Mouse (Mus musculus) megakaryocyte progenitor cell, adult 5-6 weeks (primary cell): ENCODE results near the gene Krt5. TPM values are rescaled to one million over a fixed set of nuclear protein-coding genes. Genes with fewer than 3 reads are reported as not detected.
"Not testable (repeated sequence)": the region's sequence is repeated elsewhere in the genome, so short reads cannot be mapped to it uniquely, and the experiment has no call there.

Experiments
- ATAC-seq: replicated peaks from 2 replicates; pipeline ENCODE4 v1.8.0; 2016; ENCODE audit warnings: mild to moderate bottlenecking, moderate TSS enrichment, inconsistent platforms; ENCODE audit not compliant: poor library complexity
- total RNA-seq, 2 experiments: library from RNA; stranded (forward) in 1 of 2; stranded (reverse) in 1 of 2; fragments of 157-497, 149-512 nt in 1 of 2; fragments of 200-1000 nt in 1 of 2; gene quantifications; 2 replicates each; pipeline versions ENCODE4 v1.2.3 to v1.2.4; 2015 to 2017

Gene Krt5
- total RNA-seq (2015) (not detected in 2 replicates), total RNA-seq (2017) (not detected in 2 replicates)

DNA sequence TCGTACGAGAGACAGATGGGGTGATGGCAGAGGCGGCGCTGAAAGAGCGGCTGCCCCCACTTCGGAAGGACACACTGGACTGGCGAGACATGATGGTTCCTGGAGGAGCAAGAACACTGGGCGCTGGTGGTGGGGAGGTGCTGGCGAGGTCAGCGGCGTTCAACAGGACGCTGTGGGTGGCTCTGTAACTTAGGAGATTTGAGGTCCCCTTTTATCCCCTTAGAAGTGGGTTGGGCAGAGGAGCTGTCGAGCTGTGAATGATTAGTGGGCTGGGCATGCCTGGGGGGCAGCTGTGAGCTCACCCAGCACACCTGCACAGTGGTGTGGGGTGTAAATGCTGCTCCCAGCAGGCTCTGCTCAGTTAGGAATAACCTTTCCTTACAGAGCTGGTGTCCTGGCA lies at the start of gene Krt5:
Krt5 (minus strand) TSS at position 179 of the 400 bp plus-strand sequence.
- ATAC-seq: no peak

DNA sequence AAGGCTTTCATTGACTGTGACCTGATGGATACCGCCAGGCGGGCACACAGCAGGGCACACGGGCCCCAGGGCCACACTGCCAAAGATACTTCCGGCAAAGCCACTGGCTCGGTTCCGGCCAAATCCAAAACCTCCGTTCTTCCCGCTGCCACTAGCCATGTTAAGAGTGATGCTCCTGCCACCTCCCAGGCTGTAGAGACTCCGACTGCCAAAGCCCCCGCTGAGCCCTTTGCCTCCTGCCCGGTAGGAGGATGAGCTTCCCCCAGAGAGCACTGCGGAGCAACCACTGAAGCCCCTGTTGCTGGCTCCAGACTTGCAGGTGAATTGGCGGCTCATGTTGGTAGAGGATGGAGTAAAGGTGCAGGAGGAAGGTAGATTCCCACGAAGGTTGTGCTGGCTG lies 30.0 kb upstream of the Krt5 start, which contains the start of gene Krt71:
Krt71 (minus strand) TSS at position 399 of the 400 bp plus-strand sequence.
- no peak for ATAC-seq

DNA sequence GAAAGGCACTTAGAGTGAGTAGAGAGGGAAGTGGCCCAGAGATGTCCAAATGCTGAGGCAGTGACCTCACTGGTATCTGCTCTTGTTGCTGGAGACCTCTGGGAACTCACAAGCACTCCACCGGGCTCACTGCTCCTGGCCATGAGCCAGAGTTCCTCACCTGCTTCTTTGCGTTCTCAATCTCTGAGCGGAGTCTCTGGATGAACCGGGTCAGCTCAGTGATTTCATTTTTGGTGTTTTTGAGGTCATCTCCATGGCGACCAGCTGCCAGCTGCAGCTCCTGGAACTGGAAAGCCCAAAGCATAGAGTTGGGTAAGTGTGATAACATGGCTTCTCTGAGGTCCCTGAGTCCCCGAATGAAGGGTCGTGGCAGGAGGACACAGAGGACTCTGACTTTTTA lies 25.1 kb upstream of the Krt5 start:
- no peak for ATAC-seq

DNA sequence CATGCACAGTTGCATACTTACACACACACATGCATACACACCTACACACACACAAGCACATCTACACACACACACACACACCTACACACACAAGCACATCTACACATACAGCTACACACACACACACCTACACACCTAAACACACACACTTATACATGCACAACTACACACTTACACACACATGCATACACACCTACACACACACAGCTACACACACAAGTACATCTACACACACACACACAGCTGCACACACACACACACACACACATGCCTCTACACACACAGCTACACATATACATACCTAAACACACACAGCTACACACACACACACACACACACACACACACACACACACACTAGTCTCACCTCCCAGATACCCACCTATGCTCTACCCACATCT lies 18.0 kb upstream of the Krt5 start:
- no peak for ATAC-seq

DNA sequence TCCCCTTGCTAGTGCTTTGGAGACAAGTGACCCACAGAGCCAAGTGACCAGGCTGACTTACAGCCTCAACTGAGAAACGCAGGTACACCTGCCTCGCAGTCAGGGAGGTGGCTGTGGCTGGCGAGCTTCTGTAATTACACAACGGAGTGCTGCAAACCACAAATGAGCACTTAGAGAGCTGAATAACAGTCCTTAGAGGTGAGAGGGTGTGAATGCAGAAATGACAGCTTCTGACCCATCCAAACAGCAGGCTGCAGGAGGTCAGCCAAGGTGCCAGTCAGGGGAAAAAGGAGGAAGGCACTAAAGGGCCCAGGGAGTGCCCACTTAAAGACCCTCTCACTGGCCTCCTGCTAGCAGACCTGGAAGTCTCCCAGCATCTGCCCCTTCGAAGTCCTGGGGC lies 12.0 kb upstream of the Krt5 start:
- no peak for ATAC-seq

DNA sequence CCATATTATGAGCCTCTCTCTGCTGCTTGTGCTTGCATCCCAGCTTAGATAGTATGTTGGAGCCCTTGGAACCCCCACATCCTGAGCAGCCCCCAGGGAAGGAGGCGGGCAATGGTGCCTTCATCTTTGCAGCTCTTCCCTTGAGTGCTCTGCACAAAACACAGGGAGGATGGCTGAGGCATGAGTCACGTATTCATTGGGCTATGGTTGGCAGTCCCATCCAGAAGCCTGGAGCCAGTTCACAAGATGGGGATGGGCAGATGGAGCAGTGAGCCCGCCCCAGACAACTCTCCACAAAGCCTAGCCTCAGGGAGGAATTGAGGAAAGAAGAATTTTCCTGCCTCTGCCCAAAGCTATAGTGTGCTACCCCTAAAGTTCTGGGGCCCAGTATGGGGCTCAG lies 3.1 kb upstream of the Krt5 start:
- no peak for ATAC-seq

DNA sequence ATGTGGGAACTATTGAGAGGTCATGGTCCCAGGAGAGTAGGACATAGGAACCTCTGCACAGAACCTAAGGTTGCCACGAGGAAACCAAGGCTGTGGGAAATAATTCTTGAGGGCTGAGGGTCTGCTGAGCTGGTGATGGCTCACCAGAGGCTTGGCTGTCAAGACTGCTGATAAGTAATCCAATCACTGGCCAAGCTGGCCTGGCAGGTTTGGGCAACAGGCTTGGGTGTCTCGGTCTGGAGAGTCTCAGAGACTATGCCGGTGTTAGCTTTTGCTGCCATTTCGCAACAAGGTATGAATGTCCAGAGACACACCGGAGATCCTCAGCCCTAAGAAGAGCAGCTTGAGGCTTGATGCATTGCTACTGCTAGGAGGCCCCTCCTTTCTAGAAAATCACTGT lies 1.7 kb upstream of the Krt5 start:
- ATAC-seq: no peak

DNA sequence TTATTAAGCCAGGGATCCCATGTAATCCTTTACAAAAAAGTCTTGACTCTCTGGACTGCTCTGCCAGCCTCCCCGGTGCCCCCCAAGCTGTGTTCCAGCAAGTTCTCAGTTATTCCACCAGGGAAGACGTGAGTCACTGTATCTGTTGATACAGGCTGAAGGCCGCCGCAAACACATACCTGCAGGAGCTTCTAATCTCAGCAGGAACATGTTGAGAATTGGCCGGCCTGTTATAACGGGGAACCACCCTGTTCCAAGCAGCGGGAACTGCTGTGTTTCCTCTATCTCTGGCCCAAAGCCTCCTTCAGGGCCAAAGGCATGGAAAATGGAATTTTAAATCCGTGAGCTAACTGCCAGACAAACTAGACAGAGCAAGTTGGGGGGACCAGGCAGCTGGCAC lies 1.0 kb upstream of the Krt5 start:
- ATAC-seq: no peak

DNA sequence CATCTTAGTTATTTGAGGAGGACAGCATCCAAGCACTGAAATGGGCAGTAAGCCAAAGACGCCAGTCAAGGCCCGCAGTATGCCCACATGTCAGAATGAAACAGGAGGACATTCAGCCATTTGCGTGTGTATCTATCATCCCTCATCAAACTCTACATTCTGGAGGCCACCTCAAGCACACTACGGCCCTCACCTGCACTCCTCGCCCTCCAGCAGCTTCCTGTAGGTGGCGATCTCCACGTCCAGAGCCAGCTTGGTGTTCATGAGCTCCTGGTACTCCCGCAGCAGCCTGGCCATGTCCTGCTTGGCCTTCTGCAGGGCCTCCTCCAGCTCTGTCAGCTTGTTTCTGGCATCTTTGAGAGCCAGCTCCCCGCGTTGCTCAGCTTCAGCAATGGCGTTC lies 4.0 kb downstream of the Krt5 start:
- ATAC-seq: no peak

DNA sequence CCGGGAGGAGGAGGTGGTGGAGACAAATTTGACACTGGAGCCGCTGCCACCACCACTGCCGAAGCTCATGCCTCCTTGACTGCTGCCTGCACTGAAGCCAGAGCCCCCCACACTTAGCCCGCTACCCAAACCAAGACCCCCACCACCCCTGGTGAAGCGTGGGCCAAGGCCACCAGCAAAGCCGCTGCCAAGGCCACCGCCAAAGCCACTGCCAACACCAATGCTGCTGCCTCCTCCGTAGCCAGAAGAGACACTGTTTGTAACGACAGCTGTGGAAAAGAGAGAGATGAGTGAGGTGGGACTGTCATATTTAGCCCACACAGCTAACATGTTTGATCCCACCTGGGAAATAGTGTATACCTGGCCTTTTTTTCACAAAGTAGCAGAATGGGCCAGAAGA lies 5.2 kb downstream of the Krt5 start:
- no peak for ATAC-seq

DNA sequence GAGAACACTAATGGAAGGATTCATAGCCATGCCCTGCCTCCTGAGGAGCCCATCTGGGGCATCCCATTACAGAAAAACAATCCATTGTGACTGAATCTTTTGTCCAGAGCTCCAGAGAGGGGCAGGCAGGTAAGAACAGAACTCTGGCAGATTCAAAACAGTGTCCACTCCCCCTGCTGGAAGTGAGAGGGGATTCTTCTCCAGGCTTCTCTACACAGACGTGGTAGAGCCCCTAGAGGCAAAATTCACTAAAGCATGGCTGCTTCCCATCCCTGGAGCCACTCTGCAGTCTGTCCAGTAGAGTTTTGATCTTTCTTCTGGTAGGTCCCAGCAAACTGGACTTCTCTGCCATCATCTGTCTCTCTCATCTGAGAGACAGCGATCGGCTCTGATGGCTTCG lies 8.6 kb downstream of the Krt5 start:
- no peak for ATAC-seq

DNA sequence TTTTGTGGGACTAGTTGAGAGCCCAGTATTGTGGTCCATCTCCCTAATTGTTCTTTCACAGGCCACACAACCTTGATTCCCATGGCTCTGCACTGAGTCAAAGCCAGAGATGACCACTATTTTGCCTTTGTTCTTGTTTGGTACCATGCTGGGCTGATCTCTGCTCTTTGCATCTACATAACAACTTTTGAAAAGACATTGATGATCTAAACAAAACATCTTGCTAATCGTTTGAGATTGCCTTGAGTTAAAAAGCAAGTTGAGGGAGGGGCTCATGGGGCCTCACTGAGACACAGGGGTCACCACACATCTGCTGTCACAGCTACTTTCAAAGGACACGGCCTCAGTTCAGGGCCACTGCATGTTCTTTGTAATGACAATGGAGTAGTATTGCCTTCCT lies 10.3 kb downstream of the Krt5 start:
- ATAC-seq: no peak

DNA sequence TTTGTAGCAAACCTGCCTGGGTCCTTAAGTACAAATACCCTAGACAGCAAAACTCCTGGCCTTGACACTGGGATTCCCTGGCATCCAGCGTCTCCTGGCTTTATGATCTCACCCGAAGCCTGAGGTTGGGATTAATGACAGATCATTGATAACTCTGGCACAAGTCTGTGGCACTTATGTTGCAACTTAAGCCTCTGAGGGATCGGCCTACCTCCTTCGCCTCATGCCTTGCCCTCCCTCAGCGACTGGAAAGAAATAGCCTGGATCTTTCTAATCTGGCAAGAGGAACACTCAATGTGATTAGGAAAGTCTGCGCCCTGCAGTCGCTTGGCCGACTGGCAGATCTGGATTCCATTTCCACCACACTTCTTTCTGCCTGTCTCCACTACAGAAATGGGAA lies 12.8 kb downstream of the Krt5 start:
- ATAC-seq: no peak

DNA sequence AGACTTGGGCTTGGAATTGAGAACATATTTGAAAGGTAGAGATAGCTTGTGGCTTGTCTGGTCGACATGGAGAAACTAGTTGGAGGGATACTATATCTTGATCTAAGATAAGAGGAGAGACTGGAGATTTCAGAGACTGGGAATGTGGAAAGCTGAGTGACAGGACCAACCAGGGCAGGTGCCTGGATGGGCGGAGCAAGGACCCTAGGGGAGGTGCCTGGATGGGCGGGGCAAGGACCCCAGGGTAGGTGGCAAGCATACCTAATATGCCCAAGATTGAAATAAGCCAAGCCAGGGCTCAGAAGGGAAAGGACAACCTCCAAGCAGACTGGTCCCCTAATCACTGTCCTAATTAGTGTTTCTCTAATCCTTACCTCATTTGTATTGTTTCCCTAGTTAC lies 13.5 kb downstream of the Krt5 start:
- no peak for ATAC-seq

DNA sequence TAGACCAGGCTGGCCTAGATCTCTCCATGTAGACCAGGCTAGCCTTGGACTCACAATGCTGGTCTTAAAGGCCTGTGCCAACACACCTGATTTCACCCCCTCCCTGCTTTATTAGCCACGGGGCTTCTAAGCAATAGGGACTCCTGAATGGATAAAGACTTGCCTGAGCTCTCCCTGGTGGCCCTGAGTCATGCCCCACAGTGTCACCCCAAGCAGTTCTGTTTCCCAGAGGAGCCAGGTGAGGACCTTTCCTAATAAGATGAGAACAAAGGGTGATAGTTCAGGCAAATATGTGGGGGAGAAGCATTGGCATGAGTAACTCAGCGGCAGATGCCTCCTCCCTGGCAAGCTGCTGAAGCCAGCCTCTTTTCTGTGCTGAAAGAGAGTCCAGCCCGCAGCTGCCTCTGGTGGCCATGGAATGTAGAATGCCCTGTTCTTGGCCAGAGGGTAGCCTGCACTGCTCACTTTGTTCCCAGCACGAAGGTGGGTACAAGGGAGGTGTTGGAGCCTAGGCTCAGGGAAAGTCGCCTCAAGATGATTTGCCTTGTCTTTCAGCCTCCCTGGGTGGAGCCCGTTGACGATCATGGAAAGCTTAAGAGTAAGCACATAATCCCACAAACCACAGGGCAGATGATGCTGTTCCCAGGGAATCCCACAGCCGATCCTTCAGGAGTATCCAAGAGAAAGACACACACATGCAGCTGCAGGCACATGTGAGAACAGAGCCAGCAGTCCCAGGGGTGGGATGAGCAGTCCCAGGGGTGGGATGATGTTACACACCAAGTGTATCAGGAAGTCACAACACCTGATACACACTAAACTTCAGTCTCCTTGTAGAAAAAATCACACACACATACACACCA lies 15.1 kb downstream of the Krt5 start:
- no peak for ATAC-seq

DNA sequence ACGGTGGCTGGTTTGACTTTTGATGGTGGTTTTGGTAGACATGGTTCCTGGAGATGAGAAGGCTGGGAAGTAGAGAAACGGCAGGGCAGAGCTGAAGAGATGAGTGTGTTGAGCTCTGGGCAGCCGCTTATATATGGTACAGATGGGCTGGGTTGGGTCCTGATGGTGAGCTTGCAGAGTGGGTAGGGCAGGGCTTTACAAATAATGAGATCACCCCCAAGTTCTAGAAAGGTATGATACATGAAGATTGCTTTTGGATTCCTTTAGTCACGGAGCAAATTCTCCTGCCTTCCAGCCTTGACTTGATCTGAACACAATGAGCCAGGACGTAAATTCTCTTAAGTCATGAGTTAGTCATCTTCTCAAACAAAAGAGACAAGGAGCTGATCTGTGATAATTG lies 18.5 kb downstream of the Krt5 start, which contains the start of gene Krt6a:
Krt6a (minus strand) TSS at position 101 of the 400 bp plus-strand sequence.
- ATAC-seq: no peak

DNA sequence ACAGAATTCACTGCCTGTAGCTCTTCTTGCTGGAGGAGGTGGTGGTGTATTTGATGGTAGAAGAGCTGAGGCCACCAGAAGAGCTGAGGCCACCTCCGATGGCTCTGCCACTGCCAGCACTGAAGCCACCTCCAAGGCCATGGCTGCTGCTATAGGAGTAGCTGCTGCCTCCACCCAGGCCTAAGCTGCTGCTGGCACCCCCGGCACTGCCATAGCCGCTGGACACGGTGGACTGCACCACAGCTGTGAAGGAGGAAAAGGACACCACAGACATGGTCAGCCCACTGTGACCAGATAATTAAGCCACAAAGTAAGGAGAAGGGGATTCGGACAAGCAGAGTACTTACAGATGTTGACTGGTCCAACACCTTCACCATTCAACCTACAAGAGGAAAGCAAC lies 22.2 kb downstream of the Krt5 start:
- not testable (repeated sequence) for ATAC-seq

DNA sequence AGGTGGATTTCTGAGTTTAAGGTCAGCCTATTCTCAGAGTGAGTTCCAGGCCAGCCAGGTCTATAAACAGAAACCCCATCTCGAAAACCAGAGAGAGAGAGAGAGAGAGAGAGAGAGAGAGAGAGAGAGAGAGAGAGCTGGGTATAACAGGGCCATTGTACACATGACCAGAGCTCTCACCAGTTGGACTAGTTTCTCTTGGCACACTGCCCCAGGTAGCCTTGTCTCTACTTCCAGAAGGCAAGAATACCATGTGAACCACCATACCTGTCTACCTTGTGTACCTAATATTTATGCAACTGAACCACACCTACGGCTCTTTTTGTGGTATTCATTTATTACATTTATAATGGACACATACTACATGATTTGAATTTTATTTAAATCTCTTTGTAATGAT lies 24.5 kb downstream of the Krt5 start:
- ATAC-seq: no peak

DNA sequence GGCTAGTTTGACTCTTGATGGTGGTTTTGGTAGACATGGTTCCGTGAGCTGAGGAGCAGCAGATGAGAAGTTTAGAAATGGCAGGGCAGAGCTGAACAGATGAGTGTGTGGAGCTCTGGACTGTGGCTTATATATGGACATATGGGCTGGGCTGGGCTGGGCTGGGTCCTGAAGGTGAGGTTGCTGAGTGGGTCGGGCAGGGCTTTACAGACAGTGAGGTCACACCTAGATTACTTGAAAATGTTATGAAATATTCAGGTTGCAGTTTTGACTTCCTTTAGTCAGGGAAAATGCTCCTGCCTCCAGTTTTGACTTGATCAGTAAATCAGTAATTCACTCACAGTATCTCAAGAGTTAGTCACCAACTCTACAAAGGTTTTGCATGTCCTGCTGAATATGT lies 32.5 kb downstream of the Krt5 start, which contains the start of gene Krt6b:
Krt6b (minus strand) TSS at position 101 of the 400 bp plus-strand sequence.
- no peak for ATAC-seq

DNA sequence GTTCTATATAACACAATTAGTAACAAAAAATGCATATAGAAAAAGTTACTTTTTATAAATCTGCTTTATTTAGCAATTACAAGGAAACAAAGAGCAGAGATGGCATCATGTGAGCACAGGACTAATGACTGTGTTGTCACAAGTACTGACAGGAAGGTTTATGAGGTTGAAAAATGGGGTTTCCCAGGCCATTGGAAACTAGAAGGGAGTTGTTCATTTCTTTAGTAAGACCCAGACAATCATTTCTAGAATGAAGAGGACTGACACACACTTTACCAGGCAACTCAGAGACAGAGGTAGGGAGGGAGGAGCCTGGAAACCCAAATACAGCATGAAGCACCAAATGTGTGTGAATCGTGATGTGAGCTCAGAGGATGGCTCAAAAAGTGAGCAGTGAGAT lies 36.7 kb downstream of the Krt5 start:
- ATAC-seq: no peak
